Mouse (Mus musculus): ENCODE measurements around the gene Eif2b4.
A peak's percentile ranks its signal among the peaks of the same experiment; 100 is the strongest.

Eif2b4 gene

GRCm38 (mm10) chr5:31153516-31154151 lies 39.6 kb downstream of the Eif2b4 start:
- DNase-seq = no peak

- peak; percentile 63 for DNase-seq
Observed at GRCm38 (mm10) chr5:31151746-31152145, 41.5 kb downstream of the Eif2b4 start.

- DNase-seq = peak; percentile 28
Observed at GRCm38 (mm10) chr5:31149781-31150180, 43.4 kb downstream of the Eif2b4 start.

- DNase-seq = no peak
Observed at GRCm38 (mm10) chr5:31138968-31139425, 54.2 kb downstream of the Eif2b4 start.

- no peak for DNase-seq
Observed at GRCm38 (mm10) chr5:31138241-31138967, 54.8 kb downstream of the Eif2b4 start, which contains the start of gene Ucn. Ucn (minus strand) TSS chr5:31138829.

- DNase-seq = no peak
Observed at GRCm38 (mm10) chr5:31137658-31138057, 55.6 kb downstream of the Eif2b4 start.

Data from cerebellum, adult 8-10 months (tissue).